Mouse (Mus musculus): Measurements from ENCODE around the gene Peg10. TPM values are rescaled to one million over a fixed set of nuclear protein-coding genes. Genes with fewer than 3 reads are reported as not detected.
"Not testable (repeated sequence)": the region's sequence is repeated elsewhere in the genome, so short reads cannot be mapped to it uniquely, and the experiment has no call there.

Gene Peg10
- polyA plus RNA-seq, 1 experiment, result 6.4 TPM

DNA sequence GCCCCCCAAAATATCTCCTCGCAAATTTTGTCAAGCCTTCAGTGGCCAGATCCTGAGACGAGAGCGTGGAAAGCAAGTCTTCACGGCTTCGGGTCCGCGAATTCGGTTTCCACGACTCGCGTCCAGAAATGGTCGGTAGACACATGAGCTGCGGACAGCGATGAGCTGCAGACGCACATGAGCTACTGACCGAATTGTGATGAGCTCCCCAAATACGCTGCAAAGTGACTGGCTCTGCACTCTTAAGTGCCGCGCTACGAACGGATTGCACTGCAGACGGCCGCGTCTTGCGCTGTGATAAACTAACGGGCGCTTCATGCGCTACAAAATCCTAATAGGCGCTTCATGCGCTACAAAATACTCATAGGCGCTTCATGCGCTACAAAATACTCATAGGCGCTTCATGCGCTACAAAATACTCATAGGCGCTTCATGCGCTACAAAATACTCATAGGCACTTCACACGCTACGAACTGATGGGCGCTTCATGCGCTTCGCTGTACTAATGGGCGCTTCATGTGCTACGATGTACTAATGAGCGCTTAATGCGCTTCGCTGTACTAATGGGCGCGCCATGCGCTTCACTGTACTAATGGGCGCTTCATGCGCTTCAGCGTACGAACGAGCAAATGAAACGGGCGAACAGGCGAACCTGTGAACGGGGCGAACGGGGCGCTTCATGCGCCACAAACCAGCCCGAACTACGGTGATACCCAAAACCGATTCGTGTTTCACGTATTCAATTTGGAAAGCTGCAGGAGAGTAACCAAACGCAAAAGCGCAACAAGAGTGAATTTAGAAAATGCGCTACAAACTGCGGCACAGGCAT lies 785 bp downstream of the Peg10 start:
- peak; percentile 17 to 53 for DNase-seq (ENCODE audit: extremely low spot score in 1 of 2, low spot score in 1 of 2)

DNA sequence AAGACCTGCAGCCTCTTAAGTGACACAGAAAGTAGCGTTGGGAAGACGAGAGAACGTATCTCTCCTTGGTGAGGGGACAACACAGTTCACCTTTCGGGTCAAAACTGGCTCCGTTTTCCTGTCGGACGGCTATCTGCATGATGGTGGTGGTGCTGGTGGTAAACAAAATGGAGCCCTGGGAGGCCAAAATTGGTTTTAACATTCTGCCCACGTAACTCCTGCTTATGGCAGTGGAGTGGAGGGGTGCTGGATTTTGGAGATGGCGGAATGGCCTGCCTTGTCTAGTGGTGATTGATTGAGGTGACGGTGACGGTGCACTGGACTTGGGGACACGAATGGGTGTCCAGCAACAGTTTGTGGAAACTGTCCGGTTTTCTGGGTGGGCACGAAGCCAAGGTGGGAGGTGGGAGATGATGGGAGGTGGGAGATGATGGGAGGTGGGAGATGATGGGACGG lies 1.4 kb downstream of the Peg10 start:
- DNase-seq (ENCODE audit: extremely low spot score in 1 of 2, low spot score in 1 of 2), result no peak

DNA sequence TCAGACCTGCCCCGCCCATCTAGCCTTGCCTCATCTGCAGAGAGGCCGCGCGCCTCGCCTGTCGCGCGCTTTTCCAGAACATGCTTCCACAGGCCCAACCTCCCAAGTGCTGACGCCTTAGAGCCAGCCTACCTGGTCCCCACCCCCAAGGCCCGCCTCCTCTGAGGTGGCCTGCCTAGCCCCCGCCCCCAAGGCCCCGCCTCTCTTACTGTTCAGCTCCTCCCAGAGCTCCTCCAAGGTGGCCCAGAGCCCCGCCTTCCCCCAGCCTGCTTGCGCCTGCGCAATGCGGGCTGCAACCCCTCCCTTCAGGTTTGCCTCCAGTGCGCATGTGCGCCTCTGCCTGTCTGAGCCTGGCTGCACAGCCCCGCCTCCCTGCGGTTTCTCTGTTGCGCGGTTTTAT lies 2.0 kb downstream of the Peg10 start:
- peak; percentile 91 to 94 for DNase-seq (ENCODE audit: extremely low spot score in 1 of 2, low spot score in 1 of 2)

GRCm38 (mm10) chr6:4751355-4751754 lies 4.2 kb downstream of the Peg10 start:
- DNase-seq (ENCODE audit: extremely low spot score in 1 of 2, low spot score in 1 of 2), result no peak

GRCm38 (mm10) chr6:4754286-4754685 lies 7.2 kb downstream of the Peg10 start:
- no peak for DNase-seq (ENCODE audit: extremely low spot score in 1 of 2, low spot score in 1 of 2)

DNA sequence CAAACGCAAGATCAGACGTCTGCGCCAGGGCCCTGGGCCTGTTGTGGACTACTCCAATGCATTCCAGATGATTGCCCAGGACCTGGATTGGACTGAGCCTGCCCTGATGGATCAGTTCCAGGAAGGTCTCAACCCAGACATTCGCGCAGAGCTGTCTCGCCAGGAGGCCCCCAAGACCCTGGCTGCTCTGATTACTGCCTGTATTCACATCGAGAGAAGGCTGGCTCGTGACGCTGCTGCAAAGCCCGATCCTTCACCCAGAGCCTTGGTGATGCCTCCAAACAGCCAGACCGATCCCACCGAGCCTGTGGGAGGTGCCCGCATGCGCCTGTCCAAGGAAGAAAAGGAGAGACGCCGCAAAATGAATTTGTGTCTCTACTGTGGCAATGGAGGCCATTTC lies 7.8 kb downstream of the Peg10 start:
- DNase-seq (ENCODE audit: extremely low spot score in 1 of 2, low spot score in 1 of 2), result no peak

DNA sequence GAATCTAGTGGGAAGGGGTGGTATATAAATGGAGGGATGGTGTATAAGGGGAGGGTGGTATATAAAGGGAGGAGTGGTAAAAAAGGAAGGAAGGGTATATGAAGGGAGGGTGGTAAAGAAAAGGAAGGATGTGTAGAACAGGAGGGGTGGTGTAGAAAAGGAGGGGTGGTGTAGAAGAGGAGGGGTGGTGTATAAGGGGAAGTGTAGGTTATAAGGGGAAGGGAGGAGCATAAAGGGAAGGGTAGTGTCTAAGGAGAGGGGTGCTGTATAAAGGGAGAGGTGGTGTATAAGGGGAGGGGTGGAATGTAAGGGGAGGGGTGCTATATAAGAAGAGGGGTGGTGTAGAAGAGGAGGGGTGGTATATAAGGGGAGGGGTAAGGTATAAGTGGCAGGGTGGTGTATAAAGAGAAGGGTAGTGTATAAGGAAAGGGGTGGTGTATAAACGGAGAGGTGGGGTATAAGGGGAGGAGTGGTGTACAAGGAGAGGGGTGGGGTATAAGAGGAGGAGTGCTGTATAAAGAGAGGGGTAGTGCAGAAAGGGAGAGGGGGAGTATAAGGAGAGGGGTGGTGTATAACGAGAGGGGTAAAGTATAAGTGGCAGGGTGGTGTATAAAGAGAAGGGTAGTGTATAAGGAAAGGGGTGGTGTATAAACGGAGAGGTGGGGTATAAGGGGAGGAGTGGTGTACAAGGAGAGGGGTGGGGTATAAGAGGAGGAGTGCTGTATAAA lies 14.5 kb downstream of the Peg10 start:
- DNase-seq (ENCODE audit: extremely low spot score in 1 of 2, low spot score in 1 of 2), result not testable (repeated sequence)

- no peak for DNase-seq (ENCODE audit: extremely low spot score in 1 of 2, low spot score in 1 of 2)
Observed at GRCm38 (mm10) chr6:4762252-4762651, 15.1 kb downstream of the Peg10 start.

GRCm38 (mm10) chr6:4796281-4796680 lies 49.2 kb downstream of the Peg10 start:
- no peak for DNase-seq (ENCODE audit: extremely low spot score in 1 of 2, low spot score in 1 of 2)

- not testable (repeated sequence) for DNase-seq (ENCODE audit: extremely low spot score in 1 of 2, low spot score in 1 of 2)
Observed at GRCm38 (mm10) chr6:4797317-4797716, 50.2 kb downstream of the Peg10 start.

DNA sequence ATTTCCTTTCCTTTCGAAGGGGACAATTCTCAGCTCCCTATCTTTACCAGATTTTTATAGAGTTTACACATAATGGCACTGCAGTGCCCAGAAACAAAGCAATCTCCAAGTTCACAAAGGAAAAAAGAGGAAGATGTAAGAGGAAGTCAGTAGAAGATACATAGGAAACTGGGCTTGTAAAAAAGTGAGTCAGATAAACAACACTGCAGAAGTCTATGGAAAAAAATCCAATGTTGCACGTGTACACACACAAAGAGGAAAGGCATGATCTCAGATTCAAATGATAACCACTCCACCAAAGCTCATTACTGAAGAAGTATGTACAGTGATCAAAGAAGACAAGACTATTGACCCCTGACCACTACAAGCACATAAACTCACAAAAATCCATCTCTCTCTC lies 51.3 kb downstream of the Peg10 start:
- DNase-seq (ENCODE audit: extremely low spot score in 1 of 2, low spot score in 1 of 2), result no peak

GRCm38 (mm10) chr6:4799359-4799758 lies 52.3 kb downstream of the Peg10 start:
- no peak for DNase-seq (ENCODE audit: extremely low spot score in 1 of 2, low spot score in 1 of 2)

- no peak for DNase-seq (ENCODE audit: extremely low spot score in 1 of 2, low spot score in 1 of 2)
Observed at GRCm38 (mm10) chr6:4806981-4807380, 59.9 kb downstream of the Peg10 start.

Other genes starting within 250 kb of the Peg10 start
- gene Col1a2, start 242.5 kb upstream of the Peg10 start, polyA plus RNA-seq (2012; rRNA removed), result 9.0 and 11.9 TPM in 2 replicates
- 41.5 and 46.0 TPM in 2 replicates for gene Casd1, start 146.5 kb upstream of the Peg10 start, polyA plus RNA-seq (2012; rRNA removed)
- gene Sgce, start 99 bp upstream of the Peg10 start, polyA plus RNA-seq (2012; rRNA removed), result 31.9 and 32.7 TPM in 2 replicates
- gene Ppp1r9a, start 155.6 kb downstream of the Peg10 start, polyA plus RNA-seq (2012; rRNA removed), result 52.0 TPM in 2 replicates

Data from frontal cortex, adult 2 months (tissue).